Mouse (Mus musculus): ENCODE data around the gene Elf5.

Gene Elf5

GRCm38 (mm10) chr2:103478326-103478725 lies 66.8 kb downstream of the Elf5 start:
- no peak for DNase-seq

- no peak for DNase-seq
Observed at GRCm38 (mm10) chr2:103480240-103480639, 68.8 kb downstream of the Elf5 start.

- DNase-seq: no peak
Observed at GRCm38 (mm10) chr2:103480871-103481270, 69.4 kb downstream of the Elf5 start.

- DNase-seq: no peak
Observed at GRCm38 (mm10) chr2:103481314-103482231, 70.1 kb downstream of the Elf5 start.

- no peak for DNase-seq
Observed at GRCm38 (mm10) chr2:103483289-103483985, 71.9 kb downstream of the Elf5 start.

- no peak for DNase-seq
Observed at GRCm38 (mm10) chr2:103483986-103484520, 72.6 kb downstream of the Elf5 start.

GRCm38 (mm10) chr2:103484617-103485401 lies 73.3 kb downstream of the Elf5 start, which contains the start of gene Cat:
Gene Cat (minus strand): TSS chr2:103485160.
- peak; percentile 92 for DNase-seq

GRCm38 (mm10) chr2:103492526-103492925 lies 81.0 kb downstream of the Elf5 start:
- DNase-seq: no peak

GRCm38 (mm10) chr2:103493827-103494226 lies 82.3 kb downstream of the Elf5 start:
- no peak for DNase-seq

GRCm38 (mm10) chr2:103495633-103496418 lies 84.3 kb downstream of the Elf5 start:
- DNase-seq: no peak
